Mouse (Mus musculus) gastrocnemius, adult 8-10 months (tissue): ENCODE data around the gene Defb45. TPM values are rescaled to one million over a fixed set of nuclear protein-coding genes. Genes with fewer than 3 reads are reported as not detected.

ENCODE experiments used
- DNase-seq, 2 experiments: peaks; one replicate each; pipeline ENCODE4 v3.0.0; 2022; ENCODE audit warnings: low spot score in 2 of 2
- total RNA-seq, 4 experiments: library from RNA; stranded (reverse); gene quantifications; 2 replicates each; pipeline ENCODE4 v1.2.4; 2022

Defb45 gene
- total RNA-seq, 4 experiments from 2014 or later, result 0.94 TPM; not detected in 3

- no peak for DNase-seq
Observed at GRCm38 (mm10) chr2:152608719-152609118, 9.5 kb upstream of the Defb45 start.

GRCm38 (mm10) chr2:152607746-152608145 is 8.5 kb upstream of the Defb45 start:
- no peak for DNase-seq

GRCm38 (mm10) chr2:152604057-152604456 is 4.9 kb upstream of the Defb45 start, which contains the start of gene Defb36:
Gene Defb36 (plus strand): TSS chr2:152604327.
- DNase-seq, result no peak

- DNase-seq, result no peak
Observed at GRCm38 (mm10) chr2:152601275-152601960, 2.2 kb upstream of the Defb45 start.

- DNase-seq, result no peak
Observed at GRCm38 (mm10) chr2:152600076-152600475, 877 bp upstream of the Defb45 start.

- DNase-seq, result no peak
Observed at GRCm38 (mm10) chr2:152589021-152589420, 10.2 kb downstream of the Defb45 start.

- no peak for DNase-seq
Observed at GRCm38 (mm10) chr2:152588450-152588849, 10.7 kb downstream of the Defb45 start.

GRCm38 (mm10) chr2:152586926-152587560 is 12.2 kb downstream of the Defb45 start:
- no peak for DNase-seq

GRCm38 (mm10) chr2:152580612-152581011 is 18.6 kb downstream of the Defb45 start:
- no peak for DNase-seq

- no peak for DNase-seq
Observed at GRCm38 (mm10) chr2:152580107-152580506, 19.1 kb downstream of the Defb45 start, which contains the start of gene Defb19. Gene Defb19 (minus strand): TSS chr2:152580312.

GRCm38 (mm10) chr2:152573484-152573883 is 25.7 kb downstream of the Defb45 start:
- DNase-seq, result no peak

GRCm38 (mm10) chr2:152572114-152572794 is 26.9 kb downstream of the Defb45 start, which contains the start of gene Defb21:
Gene Defb21 (plus strand): TSS chr2:152572744.
- DNase-seq, result no peak

GRCm38 (mm10) chr2:152570313-152570712 is 28.9 kb downstream of the Defb45 start:
- DNase-seq, result no peak

- no peak for DNase-seq
Observed at GRCm38 (mm10) chr2:152569881-152570280, 29.3 kb downstream of the Defb45 start.

- DNase-seq, result no peak
Observed at GRCm38 (mm10) chr2:152569038-152569437, 30.2 kb downstream of the Defb45 start, which contains the start of gene Gm17416. Gene Gm17416 (plus strand): TSS chr2:152569338.

- no peak for DNase-seq
Observed at GRCm38 (mm10) chr2:152556655-152557054, 42.5 kb downstream of the Defb45 start.

GRCm38 (mm10) chr2:152553774-152554423 is 45.3 kb downstream of the Defb45 start:
- DNase-seq, result peak in 1 of 2 experiments; percentile 14

GRCm38 (mm10) chr2:152548124-152548523 is 51.1 kb downstream of the Defb45 start:
- DNase-seq, result no peak

- DNase-seq, result no peak
Observed at GRCm38 (mm10) chr2:152544691-152545090, 54.5 kb downstream of the Defb45 start.

GRCm38 (mm10) chr2:152543478-152543877 is 55.7 kb downstream of the Defb45 start:
- no peak for DNase-seq
